Mouse (Mus musculus): ENCODE data around the gene Klra9.
"Not testable (repeated sequence)": the region's sequence is repeated elsewhere in the genome, so short reads cannot be mapped to it uniquely, and the experiment has no call there.

Klra9 gene

GRCm38 (mm10) chr6:130193012-130193411 lies at the start of gene Klra9:
Klra9 (minus strand) TSS chr6:130193112.
- not testable (repeated sequence) for DNase-seq (ENCODE audit: low read depth)

- DNase-seq (ENCODE audit: low read depth), result no peak
Measured at GRCm38 (mm10) chr6:130237536-130237935, 44.6 kb upstream of the Klra9 start.

GRCm38 (mm10) chr6:130236635-130237034 lies 43.7 kb upstream of the Klra9 start:
- no peak for DNase-seq (ENCODE audit: low read depth)

GRCm38 (mm10) chr6:130233222-130233621 lies 40.3 kb upstream of the Klra9 start, which contains the start of gene Klra7:
Klra7 (minus strand) TSS chr6:130233322.
- DNase-seq (ENCODE audit: low read depth), result no peak

- not testable (repeated sequence) for DNase-seq (ENCODE audit: low read depth)
Measured at GRCm38 (mm10) chr6:130197453-130197852, 4.5 kb upstream of the Klra9 start.

- not testable (repeated sequence) for DNase-seq (ENCODE audit: low read depth)
Measured at GRCm38 (mm10) chr6:130129798-130130197, 63.1 kb downstream of the Klra9 start, which contains the start of gene Klra8. Klra8 (minus strand) TSS chr6:130129898.

Data from fibroblast of lung, adult 2 months (primary cell).